Mouse (Mus musculus) cerebral cortex, adult 2 months (tissue): ENCODE data around the gene Lamc1.

Source experiments
- WGBS: fragments of 180-500 bp; shearing (Covaris S2); methylation state at CpG from one replicate; pipeline ENCODE4 v1.1.7; 2018; 5-methylcytosine and 5-hydroxymethylcytosine counted together

Lamc1 gene

GRCm38 (mm10) chr1:153191237-153191942 lies 141.2 kb downstream of the Lamc1 start:
- WGBS: 63% methylated on average over 15 of the region's 15 CpGs

- WGBS: 90% methylated on average over 3 of the region's 3 CpGs
Observed at GRCm38 (mm10) chr1:153188081-153188480, 144.5 kb downstream of the Lamc1 start.

GRCm38 (mm10) chr1:153185828-153186803 lies 146.5 kb downstream of the Lamc1 start, which contains the start of gene Lamc2:
Gene Lamc2, minus strand, starts transcription at chr1:153186447.
- 8% methylated on average over 46 of the region's 46 CpGs for WGBS

- 40% methylated on average over 9 of the region's 9 CpGs for WGBS
Observed at GRCm38 (mm10) chr1:153180586-153181289, 151.8 kb downstream of the Lamc1 start.

GRCm38 (mm10) chr1:153180160-153180559 lies 152.4 kb downstream of the Lamc1 start:
- WGBS: 61% methylated on average over 4 of the region's 4 CpGs

- 83% methylated on average over 12 of the region's 12 CpGs for WGBS
Observed at GRCm38 (mm10) chr1:153174801-153175200, 157.8 kb downstream of the Lamc1 start.

- 73% methylated on average over 3 of the region's 3 CpGs for WGBS
Observed at GRCm38 (mm10) chr1:153173276-153173675, 159.3 kb downstream of the Lamc1 start.

- WGBS: 66% methylated on average over 9 of the region's 9 CpGs
Observed at GRCm38 (mm10) chr1:153172291-153172731, 160.3 kb downstream of the Lamc1 start.

GRCm38 (mm10) chr1:153171011-153171410 lies 161.6 kb downstream of the Lamc1 start:
- 77% methylated on average over 10 of the region's 10 CpGs for WGBS
